13 mouse cellular contexts compared by ENCODE assay signal in the genomic region with DNA sequence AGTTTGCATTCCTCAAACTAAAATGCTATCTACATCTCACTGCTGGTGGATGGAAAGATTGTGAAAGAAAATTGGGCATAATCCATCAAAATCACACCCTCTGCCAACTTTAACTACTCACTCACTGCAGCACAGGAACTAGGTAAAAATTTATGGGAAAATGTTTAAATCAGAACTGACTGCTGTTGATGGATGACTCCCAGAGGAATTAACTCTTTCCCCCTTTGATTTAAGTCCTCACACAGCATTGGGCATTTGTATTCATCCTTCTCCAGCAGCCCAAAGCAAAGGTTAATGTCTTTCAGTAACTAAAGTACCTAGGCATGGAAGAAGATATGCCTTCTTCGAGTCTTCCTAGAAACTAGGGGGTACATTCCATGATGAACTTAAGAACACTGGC.
DNase-seq lines count a peak whose midpoint lies in the region.
"Had no signal": no experiment of that assay in that cellular context is flagged by ENCODE, and none has a peak within 500 bp of the region (broad histone marks: within the 10 kb centered on the region; RNA-seq: fewer than 3 reads in every experiment).

No protein-coding gene starts in this region.

- DNase-seq in lung, postnatal 36 days, result peak; percentile 0
- DNase-seq in lung, adult 18-20 months, result no peak
- peak; percentile 11 for DNase-seq in embryo, embryonic 11.5 days (ENCODE audit: low read depth, low spot score)
- DNase-seq in hindlimb bud, embryonic 11.5 days (ENCODE audit: extremely low spot score, low read depth, low spot score), result peak; percentile 76
- no peak for DNase-seq in kidney, adult 11 months
- DNase-seq in ovary, postnatal 10 days (ENCODE audit: low spot score), result no peak
- DNase-seq: adrenal gland, postnatal 14 days; B cell, adult 2 months; cerebellum, adult 11-12 months; cerebellum, adult 9-10 months; cerebellum, postnatal 25 days; gastrocnemius, postnatal 10 days; heart, adult 2 months had no signal

Comparison
In these comparisons a context has a peak if more than half of its experiments do, and no peak if none do; other contexts are left out.
1. DNase-seq: peak in lung, postnatal 36 days (single experiment), embryo, embryonic 11.5 days (single experiment) and hindlimb bud, embryonic 11.5 days (single experiment); none in lung, adult 18-20 months (0 of 2), kidney, adult 11 months (single experiment) and ovary, postnatal 10 days (single experiment).